Mouse (Mus musculus) liver, embryonic 13.5 days (tissue): ENCODE data around the gene Zfp750. TPM values are rescaled to one million over a fixed set of nuclear protein-coding genes. Genes with fewer than 3 reads are reported as not detected.

Experiments
- ATAC-seq: fragments of 200-750 bp; cut with Nextera tagmentation; 2 replicates; pipeline ENCODE4 v1.8.0; 2017; ENCODE audit warnings: low read depth, mild to moderate bottlenecking, moderate number of reproducible peaks, moderate library complexity
- DNase-seq: peaks from one replicate; pipeline ENCODE4 v3.0.0; 2022
- H3K27ac ChIP-seq: fragments of 300-500 bp; sonication (generic); 2 replicates; pipeline ENCODE4 v1.5.1; 2015; ENCODE audit warnings: moderate library complexity, mild to moderate bottlenecking, inconsistent platforms
- H3K27me3 ChIP-seq: fragments of 300-500 bp; sonication (generic); 2 replicates; pipeline ENCODE4 v1.6.1; 2015; ENCODE audit warnings: mild to moderate bottlenecking, inconsistent platforms
- H3K36me3 ChIP-seq: fragments of 300-500 bp; sonication (generic); 2 replicates; pipeline ENCODE4 v1.6.1; 2015; ENCODE audit warnings: mild to moderate bottlenecking, inconsistent platforms
- H3K4me1 ChIP-seq: fragments of 300-500 bp; sonication (generic); replicated peaks from 2 replicates; pipeline ENCODE4 v1.6.1; 2015; ENCODE audit warnings: inconsistent platforms
- H3K4me2 ChIP-seq: fragments of 300-500 bp; sonication (generic); 2 replicates; pipeline ENCODE4 v1.6.1; 2015; ENCODE audit warnings: inconsistent platforms, mild to moderate bottlenecking, moderate library complexity
- H3K4me3 ChIP-seq: fragments of 300-500 bp; sonication (generic); replicated peaks from 2 replicates; pipeline ENCODE4 v1.5.1; 2015; ENCODE audit warnings: mild to moderate bottlenecking, inconsistent platforms
- H3K9ac ChIP-seq: fragments of 300-500 bp; sonication (generic); 2 replicates; pipeline ENCODE4 v1.6.1; 2015; ENCODE audit warnings: mild to moderate bottlenecking, inconsistent platforms
- H3K9me3 ChIP-seq: fragments of 300-500 bp; sonication (generic); replicated peaks from 2 replicates; pipeline ENCODE4 v1.6.1; 2016; ENCODE audit warnings: inconsistent platforms
- WGBS: fragments of 180-500 bp; shearing (Covaris S2); methylation state at CpG from one replicate; pipeline ENCODE4 v1.1.7; 2015; ENCODE audit not compliant: insufficient replicate concordance; 5-methylcytosine and 5-hydroxymethylcytosine counted together
- polyA plus RNA-seq: library from polyadenylated mRNA; unstranded; fragments of >200 nt; fragmentation: Nextera tagmentation; extraction: Ambion mirVana; gene quantifications from 2 replicates; pipeline ENCODE4 v1.2.1, GENCODE M21; 2015

Zfp750 gene
- polyA plus RNA-seq, 1 experiment from 2014 or later, result 0.22 TPM

GRCm38 (mm10) chr11:121508478-121508877 is 10.7 kb downstream of the Zfp750 start:
- no peak overlapping the region for H3K9ac ChIP-seq
- ATAC-seq, result no peak
- no peaks in the 10 kb centered on the region for H3K9me3 ChIP-seq
- no peak for DNase-seq
- no peaks in the 10 kb centered on the region for H3K27me3 ChIP-seq
- no peak overlapping the region for H3K27ac ChIP-seq
- H3K36me3 ChIP-seq, result peaks cover 44% of the 10 kb centered on the region
- no peak overlapping the region for H3K4me3 ChIP-seq
- H3K4me1 ChIP-seq, result 0 out of 2 replicates have a peak, but pooled peaks cover 6% of the 10 kb centered on the region
- 72% methylated on average over 4 of the region's 4 CpGs for WGBS
- no peak overlapping the region for H3K4me2 ChIP-seq

GRCm38 (mm10) chr11:121502000-121502860 is 16.9 kb downstream of the Zfp750 start:
- Histone ChIP-seq H3K4me3 (no peak overlapping the region), H3K9ac (no peak overlapping the region), H3K9me3 (no peaks in the 10 kb centered on the region), H3K4me1 (peaks cover 16% of the 10 kb centered on the region), H3K27me3 (no peaks in the 10 kb centered on the region), H3K4me2 (no peak overlapping the region), H3K36me3 (peaks cover 85% of the 10 kb centered on the region), H3K27ac (no peak overlapping the region)
- WGBS, result 79% methylated on average over 4 of the region's 4 CpGs
- no peak for DNase-seq
- ATAC-seq, result no peak

DNA sequence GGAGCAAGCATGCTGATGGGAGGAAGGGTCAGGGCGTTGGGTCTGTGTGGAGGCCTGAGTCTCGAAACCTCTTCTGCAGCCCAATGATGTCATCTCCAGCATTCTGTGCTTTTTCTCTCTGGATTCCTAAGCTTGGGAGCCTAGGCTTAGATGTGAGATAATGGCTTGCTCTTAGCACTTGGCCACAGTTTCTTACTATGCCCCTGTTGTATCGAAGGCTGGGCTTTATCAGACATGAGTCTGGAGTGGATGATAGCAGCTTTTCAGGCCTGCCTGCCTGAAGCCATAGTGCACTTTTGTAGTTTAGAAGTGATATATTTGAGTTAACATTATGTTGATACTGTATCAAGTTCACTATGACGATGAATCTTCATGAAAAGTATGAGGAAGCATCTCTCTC is 17.6 kb downstream of the Zfp750 start:
- H3K4me2 ChIP-seq, result no peak overlapping the region
- no peak overlapping the region for H3K4me3 ChIP-seq
- H3K27ac ChIP-seq, result no peak overlapping the region
- no peaks in the 10 kb centered on the region for H3K9me3 ChIP-seq
- peaks cover 91% of the 10 kb centered on the region for H3K36me3 ChIP-seq
- H3K27me3 ChIP-seq, result no peaks in the 10 kb centered on the region
- peaks cover 16% of the 10 kb centered on the region for H3K4me1 ChIP-seq
- ATAC-seq, result peak; percentile 36; the same call in 1 of the 2 replicates
- DNase-seq, result no peak
- WGBS, result 65% methylated on average over 4 of the region's 4 CpGs
- no peak overlapping the region for H3K9ac ChIP-seq

DNA sequence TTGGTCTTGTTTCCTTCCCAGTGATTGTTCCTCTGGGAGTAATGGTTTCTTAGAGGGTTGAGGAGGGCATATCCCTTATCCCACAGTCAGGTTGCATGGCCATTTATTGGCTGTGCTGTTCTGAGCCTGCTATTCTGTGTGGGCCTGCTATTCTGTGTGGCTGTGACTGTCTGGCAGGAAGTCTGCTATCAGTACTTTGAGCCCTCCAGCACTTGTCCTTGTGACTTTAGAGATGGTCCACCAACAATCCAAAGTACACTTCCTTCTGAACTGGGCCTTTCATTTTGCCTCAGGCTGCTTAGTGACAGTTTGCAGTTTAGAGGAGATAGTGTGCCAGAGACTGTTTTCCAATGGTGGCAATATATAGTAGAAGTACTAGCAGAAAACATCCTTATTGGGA is 18.5 kb downstream of the Zfp750 start:
- ATAC-seq (no peak), DNase-seq (no peak)

DNA sequence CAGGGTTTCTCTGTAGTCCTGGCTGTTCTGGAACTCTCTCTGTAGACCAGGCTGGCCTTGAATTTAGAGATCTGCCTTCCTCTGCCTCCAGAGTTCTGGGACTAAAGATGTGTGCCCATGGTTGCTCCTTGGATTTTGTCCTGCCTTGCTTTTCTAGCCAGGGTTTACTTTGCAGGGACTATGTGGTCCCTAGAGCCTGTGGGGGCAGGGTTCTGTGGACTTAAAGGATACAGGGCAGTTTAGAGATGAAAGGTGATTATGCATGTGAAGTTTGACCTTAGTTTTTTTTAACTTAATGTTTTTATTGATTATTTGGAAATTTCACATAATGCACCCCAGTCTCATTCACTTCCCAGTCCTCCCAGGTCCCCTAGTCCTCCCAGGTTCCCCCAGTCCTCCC is 28.5 kb downstream of the Zfp750 start:
- Histone ChIP-seq H3K4me3 (no peak overlapping the region), H3K4me2 (no peak overlapping the region), H3K27me3 (no peaks in the 10 kb centered on the region), H3K36me3 (peaks cover 27% of the 10 kb centered on the region), H3K9me3 (no peaks in the 10 kb centered on the region), H3K9ac (no peak overlapping the region), H3K27ac (peak overlapping the region; percentile 5; the same call in 1 of the 2 replicates), H3K4me1 (peaks cover 7% of the 10 kb centered on the region; the same call in 1 of the 2 replicates)
- peak; percentile 35; the same call in 1 of the 2 replicates for ATAC-seq
- DNase-seq, result no peak

More for the DNA sequence above, 18.5 kb downstream of the Zfp750 start:
- peaks cover 16% of the 10 kb centered on the region for H3K4me1 ChIP-seq
- no peak overlapping the region for H3K4me2 ChIP-seq
- H3K27ac ChIP-seq, result peak overlapping the region; percentile 24; the same call in 1 of the 2 replicates
- peaks cover 85% of the 10 kb centered on the region for H3K36me3 ChIP-seq
- H3K4me3 ChIP-seq, result no peak overlapping the region
- H3K9me3 ChIP-seq, result no peaks in the 10 kb centered on the region
- H3K27me3 ChIP-seq, result no peaks in the 10 kb centered on the region
- no peak overlapping the region for H3K9ac ChIP-seq

DNA sequence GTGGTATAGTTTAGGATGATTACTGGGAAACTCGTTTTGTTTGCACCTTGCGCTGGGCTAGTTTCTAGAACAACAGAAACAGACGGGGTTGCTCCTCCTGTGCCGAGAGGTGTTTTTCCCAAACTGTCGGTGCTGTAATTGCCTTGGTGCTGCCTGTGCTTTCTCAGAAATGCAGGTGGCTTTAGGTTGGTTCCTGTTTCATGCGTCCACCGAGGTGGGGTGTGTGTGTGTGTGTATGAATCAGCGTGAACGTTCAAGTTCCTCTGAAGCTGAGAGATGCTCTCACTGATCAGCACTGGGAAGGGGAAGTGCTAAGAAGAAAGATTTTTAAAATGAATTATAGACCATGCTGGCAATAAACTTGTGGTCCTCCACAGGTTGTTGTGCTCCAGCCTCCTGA is 33.3 kb downstream of the Zfp750 start:
- ATAC-seq, result no peak

DNA sequence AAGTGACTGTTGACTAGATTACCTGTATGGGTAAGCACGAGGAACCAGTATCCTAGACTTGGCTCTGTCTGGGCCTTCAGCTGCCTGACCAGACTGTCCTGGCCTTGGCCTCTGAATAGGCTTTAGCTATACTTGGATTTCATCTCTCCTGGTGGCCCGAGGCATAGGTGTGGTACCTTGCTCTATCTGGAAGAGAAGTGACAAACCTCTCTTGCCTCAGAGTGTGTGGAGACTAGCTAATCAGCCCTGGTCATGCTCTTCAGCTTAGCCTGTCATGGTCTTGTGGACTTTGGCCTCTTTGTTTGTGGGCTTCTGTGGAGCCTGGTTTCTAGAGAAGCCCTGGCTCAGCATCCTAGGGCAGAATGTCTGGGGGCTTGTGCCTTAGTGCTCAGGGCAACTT is 38.0 kb downstream of the Zfp750 start:
- ATAC-seq, result 0 out of 2 replicates have a peak, but pooled peaks have one; percentile 34
- 75% methylated on average over 2 of the region's 2 CpGs for WGBS
- H3K27ac ChIP-seq, result no peak overlapping the region
- H3K4me2 ChIP-seq, result no peak overlapping the region
- H3K36me3 ChIP-seq, result peaks cover 34% of the 10 kb centered on the region
- no peaks in the 10 kb centered on the region for H3K9me3 ChIP-seq
- DNase-seq, result no peak
- H3K4me1 ChIP-seq, result 0 out of 2 replicates have a peak, but pooled peaks cover 8% of the 10 kb centered on the region
- no peak overlapping the region for H3K4me3 ChIP-seq
- H3K9ac ChIP-seq, result no peak overlapping the region
- H3K27me3 ChIP-seq, result no peaks in the 10 kb centered on the region

More for the DNA sequence above, 33.3 kb downstream of the Zfp750 start:
- no peak for DNase-seq
- H3K27ac ChIP-seq, result no peak overlapping the region
- no peak overlapping the region for H3K4me2 ChIP-seq
- no peaks in the 10 kb centered on the region for H3K9me3 ChIP-seq
- H3K36me3 ChIP-seq, result peaks cover 6% of the 10 kb centered on the region; the same call in 1 of the 2 replicates
- H3K4me1 ChIP-seq, result peaks cover 14% of the 10 kb centered on the region; the same call in 1 of the 2 replicates
- H3K9ac ChIP-seq, result no peak overlapping the region
- 47% methylated on average over 9 of the region's 9 CpGs for WGBS
- H3K4me3 ChIP-seq, result no peak overlapping the region
- no peaks in the 10 kb centered on the region for H3K27me3 ChIP-seq

GRCm38 (mm10) chr11:121479476-121480203 is 39.5 kb downstream of the Zfp750 start:
- no peak for DNase-seq
- H3K9ac ChIP-seq, result no peak overlapping the region
- no peak overlapping the region for H3K4me2 ChIP-seq
- H3K27ac ChIP-seq, result no peak overlapping the region
- H3K4me1 ChIP-seq, result 0 out of 2 replicates have a peak, but pooled peaks cover 12% of the 10 kb centered on the region
- WGBS, result 80% methylated on average over 15 of the region's 15 CpGs
- H3K4me3 ChIP-seq, result no peak overlapping the region
- no peaks in the 10 kb centered on the region for H3K27me3 ChIP-seq
- peaks cover 43% of the 10 kb centered on the region for H3K36me3 ChIP-seq
- ATAC-seq, result no peak
- no peaks in the 10 kb centered on the region for H3K9me3 ChIP-seq

DNA sequence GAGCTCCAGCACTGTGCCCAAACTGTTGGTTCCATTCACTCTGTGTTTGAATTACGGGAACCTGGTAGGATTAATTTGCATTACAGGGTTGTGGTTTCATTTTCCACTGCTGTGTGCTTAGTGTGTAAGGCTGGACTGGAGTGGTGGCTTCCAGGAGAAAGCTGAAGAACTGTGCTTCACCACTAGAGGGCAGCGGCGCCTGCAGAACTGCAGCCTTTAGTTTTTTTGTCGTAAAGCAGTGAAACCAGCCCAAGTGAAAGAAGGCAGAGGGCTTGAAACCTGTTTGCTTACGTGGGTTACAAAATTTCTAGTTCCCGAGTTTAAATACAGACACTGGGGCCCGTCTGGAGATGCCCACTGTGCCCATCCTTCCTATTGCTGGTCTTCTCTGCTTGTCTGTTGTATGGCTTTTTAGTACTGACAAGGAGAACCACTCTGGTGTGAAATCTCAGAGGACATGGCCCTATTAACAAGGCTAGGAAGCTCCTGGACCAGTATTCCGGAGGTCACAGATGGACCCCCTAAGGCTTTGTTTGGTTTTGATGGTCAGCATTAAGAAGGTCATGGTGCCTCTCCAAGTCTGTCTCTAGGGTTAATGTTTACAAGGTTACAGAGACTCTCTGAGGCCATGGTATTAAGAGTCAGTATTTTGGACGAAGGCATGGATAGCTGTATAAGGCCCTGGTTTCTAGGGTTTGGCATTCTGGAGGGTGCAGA is 43.3 kb downstream of the Zfp750 start:
- DNase-seq, result peak; percentile 52
- peak; percentile 39 for ATAC-seq
- no peak overlapping the region for H3K27ac ChIP-seq
- 22% methylated on average over 9 of the region's 9 CpGs for WGBS
- no peak overlapping the region for H3K9ac ChIP-seq
- H3K9me3 ChIP-seq, result no peaks in the 10 kb centered on the region
- no peaks in the 10 kb centered on the region for H3K27me3 ChIP-seq
- no peak overlapping the region for H3K4me2 ChIP-seq
- no peak overlapping the region for H3K4me3 ChIP-seq
- H3K4me1 ChIP-seq, result 0 out of 2 replicates have a peak, but pooled peaks cover 6% of the 10 kb centered on the region
- peaks cover 42% of the 10 kb centered on the region for H3K36me3 ChIP-seq

DNA sequence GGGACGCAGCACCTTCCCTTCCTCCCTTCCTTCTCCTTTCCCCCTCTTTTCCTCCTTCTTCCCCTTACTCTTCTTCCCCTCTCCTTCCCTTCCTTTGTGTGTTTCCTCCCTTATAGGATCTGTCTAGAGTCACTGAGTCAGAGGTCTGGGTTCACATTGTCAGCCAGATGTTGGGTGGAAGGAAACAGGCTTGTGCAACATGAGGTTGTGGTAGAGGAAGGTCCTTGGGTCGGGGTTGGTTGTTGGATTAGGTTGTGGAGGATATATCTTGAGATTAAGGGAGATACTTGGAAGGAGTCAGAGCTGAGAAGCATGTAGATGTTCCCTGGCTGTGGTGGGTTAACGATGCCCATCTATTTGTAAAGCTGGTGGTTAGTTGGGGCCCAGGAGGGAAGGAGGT is 44.3 kb downstream of the Zfp750 start:
- H3K4me3 ChIP-seq, result no peak overlapping the region
- H3K27me3 ChIP-seq, result no peaks in the 10 kb centered on the region
- no peaks in the 10 kb centered on the region for H3K9me3 ChIP-seq
- DNase-seq (no peak), ATAC-seq (no peak)
- 0 out of 2 replicates have a peak, but pooled peaks cover 6% of the 10 kb centered on the region for H3K4me1 ChIP-seq
- H3K27ac ChIP-seq, result no peak overlapping the region
- H3K36me3 ChIP-seq, result peaks cover 42% of the 10 kb centered on the region
- H3K9ac ChIP-seq, result no peak overlapping the region
- 52% methylated on average over 3 of the region's 3 CpGs for WGBS
- no peak overlapping the region for H3K4me2 ChIP-seq

DNA sequence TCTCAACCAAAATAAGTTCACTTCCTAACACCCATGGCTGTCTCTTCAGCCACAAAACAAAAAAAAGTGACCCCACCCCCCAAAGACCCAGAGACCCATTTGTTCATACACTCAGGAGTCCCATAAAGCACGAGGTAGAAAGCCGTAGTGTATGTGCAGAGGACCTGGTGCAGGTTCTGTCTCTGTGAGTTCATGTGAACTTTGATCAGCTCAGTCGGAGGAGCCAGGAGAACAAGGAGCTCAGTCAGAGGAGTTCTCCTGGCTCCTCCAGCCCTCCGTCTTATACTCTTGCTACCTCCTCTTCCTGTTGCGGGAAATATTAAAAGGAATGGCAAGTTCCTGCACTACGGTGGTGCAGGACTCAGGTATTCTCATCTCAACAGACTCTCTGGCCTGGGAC is 51.7 kb downstream of the Zfp750 start:
- Histone ChIP-seq H3K27ac (no peak overlapping the region), H3K27me3 (no peaks in the 10 kb centered on the region), H3K4me2 (no peak overlapping the region), H3K4me3 (no peak overlapping the region), H3K9me3 (no peaks in the 10 kb centered on the region), H3K9ac (no peak overlapping the region), H3K36me3 (peaks cover 45% of the 10 kb centered on the region), H3K4me1 (no peaks in the 10 kb centered on the region)
- 90% methylated on average over 6 of the region's 6 CpGs for WGBS
- ATAC-seq (no peak), DNase-seq (no peak)
